Mouse (Mus musculus): ENCODE measurements at regions not wholly inside any gene's neighbourhood (a gene's known extent, or its start where the extent isn't known, plus 50 kb on each side); places are given as distances from the start of the nearest gene placed in this dataset.

DNA sequence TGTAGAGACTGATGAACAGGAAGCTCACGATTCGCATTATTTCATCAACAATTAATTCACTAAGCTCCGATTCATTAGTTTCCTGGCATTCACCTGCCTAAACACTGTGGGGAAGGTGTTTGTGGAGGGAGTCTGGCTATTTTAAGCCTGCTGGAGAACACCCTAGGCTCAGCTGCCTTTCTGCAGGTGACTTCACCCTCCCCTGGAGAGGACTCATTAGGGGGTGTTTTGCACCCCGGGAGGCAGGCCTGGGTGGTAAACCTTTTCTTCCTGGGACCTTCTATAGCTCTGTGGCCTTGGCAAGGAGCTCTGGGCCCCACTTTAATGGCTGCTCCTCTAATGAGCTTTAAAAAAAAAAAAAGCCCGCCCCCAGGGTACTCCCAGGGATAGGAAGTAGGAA, 55.4 kb upstream of the Bnc1 start:
- no peaks in the 10 kb centered on the region for H3K36me3 ChIP-seq (ENCODE audit: control insufficient read depth, insufficient read depth, low read length)
- no peak overlapping the region for H3K4me2 ChIP-seq (ENCODE audit: low read depth, low read length)
- H3K27ac ChIP-seq (replicated peaks; ENCODE audit: low read depth, low read length): no peak overlapping the region
- 81% methylated on average over 5 of the region's 5 CpGs for WGBS
- H3K9ac ChIP-seq (ENCODE audit: low read depth, low read length): no peak overlapping the region
- no peak for DNase-seq (ENCODE audit: low spot score)
- no peaks in the 10 kb centered on the region for H3K9me3 ChIP-seq (ENCODE audit: control insufficient read depth, low read length)
- H3K4me3 ChIP-seq (ENCODE audit: low read depth, low read length): no peak overlapping the region
- peak; percentile 18; the same call in 1 of the 2 replicates for ATAC-seq (ENCODE audit: low read depth)
- no peaks in the 10 kb centered on the region for H3K27me3 ChIP-seq (replicated peaks; ENCODE audit: control insufficient read depth, insufficient read depth, low read length)
- H3K4me1 ChIP-seq (ENCODE audit: control insufficient read depth, insufficient read depth, low read length): no peaks in the 10 kb centered on the region

DNA sequence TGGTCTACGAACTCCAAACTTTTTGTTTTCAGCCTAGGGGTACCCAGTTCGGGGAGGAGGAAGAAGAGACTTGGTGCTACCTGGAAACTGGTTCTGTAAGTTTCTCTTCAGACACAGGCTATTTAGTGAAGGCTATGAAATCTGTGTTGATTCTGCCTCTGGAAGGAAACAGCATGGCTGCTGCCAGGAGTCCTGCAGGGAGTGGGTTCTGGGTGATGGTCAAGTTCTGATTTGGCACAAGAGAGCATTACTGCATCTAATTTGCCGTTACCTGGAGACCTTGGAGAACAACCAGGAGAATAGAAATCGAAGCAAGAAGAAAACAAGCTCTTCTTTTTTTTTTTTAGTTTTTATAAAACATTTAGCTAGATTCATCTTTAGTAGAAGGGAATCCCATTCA, 61.3 kb upstream of the Bnc1 start:
- H3K9ac ChIP-seq (ENCODE audit: low read depth, low read length): no peak overlapping the region
- no peak overlapping the region for H3K4me2 ChIP-seq (ENCODE audit: low read depth, low read length)
- peaks cover 5% of the 10 kb centered on the region; the same call in 1 of the 2 replicates for H3K4me1 ChIP-seq (ENCODE audit: control insufficient read depth, insufficient read depth, low read length)
- H3K4me3 ChIP-seq (ENCODE audit: low read depth, low read length): no peak overlapping the region
- no peak overlapping the region for H3K27ac ChIP-seq (replicated peaks; ENCODE audit: low read depth, low read length)
- WGBS: 79% methylated on average over 4 of the region's 4 CpGs
- DNase-seq (ENCODE audit: low spot score) (no peak), ATAC-seq (ENCODE audit: low read depth) (no peak)
- H3K27me3 ChIP-seq (replicated peaks; ENCODE audit: control insufficient read depth, insufficient read depth, low read length): no peaks in the 10 kb centered on the region
- no peaks in the 10 kb centered on the region for H3K36me3 ChIP-seq (ENCODE audit: control insufficient read depth, insufficient read depth, low read length)
- no peaks in the 10 kb centered on the region for H3K9me3 ChIP-seq (ENCODE audit: control insufficient read depth, low read length)

DNA sequence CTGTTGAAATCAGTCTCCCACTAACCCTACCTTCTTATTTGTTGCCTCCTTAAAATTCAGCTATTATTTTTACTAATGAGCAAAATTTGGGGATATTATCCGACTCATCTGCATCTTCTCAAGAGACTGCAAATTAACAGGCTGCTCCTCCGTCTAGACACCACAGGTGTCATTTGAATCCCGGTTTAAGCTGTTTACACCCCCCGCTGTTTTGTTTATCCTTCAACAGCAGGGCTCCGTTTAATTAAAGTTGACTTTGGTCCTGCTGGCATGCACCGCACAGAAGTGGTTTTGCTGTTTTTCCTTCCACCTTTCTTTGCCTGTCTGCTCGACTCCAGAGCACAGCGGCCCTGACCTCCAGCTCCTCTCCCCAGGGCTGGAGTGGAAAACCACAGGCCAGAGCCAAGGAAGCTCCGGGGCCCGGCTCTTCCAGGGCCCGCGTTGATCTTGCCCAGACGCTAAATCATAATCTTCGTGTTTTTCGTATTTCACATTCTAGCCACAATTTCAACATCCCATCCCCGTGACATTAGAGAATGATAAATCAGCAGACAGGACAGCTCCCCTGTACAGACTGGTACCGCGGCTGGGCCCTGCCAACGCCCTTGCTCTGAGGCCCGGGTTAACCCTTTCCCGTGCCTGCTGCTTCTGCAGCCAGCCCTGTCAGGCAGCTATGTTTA, 64.6 kb upstream of the Bnc1 start:
- Histone ChIP-seq H3K27ac (replicated peaks; ENCODE audit: low read depth, low read length) (no peak overlapping the region), H3K9me3 (ENCODE audit: control insufficient read depth, low read length) (no peaks in the 10 kb centered on the region), H3K4me2 (ENCODE audit: low read depth, low read length) (peak overlapping the region; percentile 52), H3K27me3 (replicated peaks; ENCODE audit: control insufficient read depth, insufficient read depth, low read length) (no peaks in the 10 kb centered on the region), H3K4me3 (ENCODE audit: low read depth, low read length) (peak overlapping the region; percentile 23), H3K4me1 (ENCODE audit: control insufficient read depth, insufficient read depth, low read length) (peaks cover 5% of the 10 kb centered on the region; the same call in 1 of the 2 replicates), H3K36me3 (ENCODE audit: control insufficient read depth, insufficient read depth, low read length) (no peaks in the 10 kb centered on the region), H3K9ac (ENCODE audit: low read depth, low read length) (peak overlapping the region; percentile 9; the same call in 1 of the 2 replicates)
- 5% methylated on average over 21 of the region's 21 CpGs for WGBS
- DNase-seq (ENCODE audit: low spot score) (peak; percentile 56), ATAC-seq (ENCODE audit: low read depth) (no peak)

DNA sequence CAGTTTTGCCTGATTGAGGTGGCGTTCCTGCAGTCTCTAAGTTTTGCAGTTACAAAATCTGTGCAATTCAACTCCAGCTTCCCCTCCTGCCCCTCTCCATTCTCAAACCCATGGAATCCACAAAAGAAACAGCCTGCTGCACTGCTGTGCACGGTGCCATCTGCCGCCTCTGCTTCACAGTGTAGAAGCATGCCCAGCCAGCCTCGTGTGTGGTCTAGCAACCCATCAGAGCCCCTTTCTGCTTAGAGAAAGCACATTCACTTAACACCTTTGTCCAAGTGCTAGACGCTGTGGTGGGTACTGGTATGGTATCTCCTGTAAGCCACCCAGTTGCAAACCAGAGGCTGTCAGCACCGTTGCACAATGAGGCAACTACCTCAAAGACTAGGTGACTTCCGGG, 71.3 kb upstream of the Bnc1 start:
- ATAC-seq (ENCODE audit: low read depth) (no peak), DNase-seq (ENCODE audit: low spot score) (no peak)
- no peaks in the 10 kb centered on the region for H3K9me3 ChIP-seq (ENCODE audit: control insufficient read depth, low read length)
- H3K4me2 ChIP-seq (ENCODE audit: low read depth, low read length): no peak overlapping the region
- no peaks in the 10 kb centered on the region for H3K4me1 ChIP-seq (ENCODE audit: control insufficient read depth, insufficient read depth, low read length)
- no peak overlapping the region for H3K27ac ChIP-seq (replicated peaks; ENCODE audit: low read depth, low read length)
- peaks cover 3% of the 10 kb centered on the region; the same call in 1 of the 2 replicates for H3K27me3 ChIP-seq (replicated peaks; ENCODE audit: control insufficient read depth, insufficient read depth, low read length)
- H3K9ac ChIP-seq (ENCODE audit: low read depth, low read length): no peak overlapping the region
- WGBS: 71% methylated on average over 7 of the region's 7 CpGs
- H3K36me3 ChIP-seq (ENCODE audit: control insufficient read depth, insufficient read depth, low read length): no peaks in the 10 kb centered on the region
- H3K4me3 ChIP-seq (ENCODE audit: low read depth, low read length): no peak overlapping the region

DNA sequence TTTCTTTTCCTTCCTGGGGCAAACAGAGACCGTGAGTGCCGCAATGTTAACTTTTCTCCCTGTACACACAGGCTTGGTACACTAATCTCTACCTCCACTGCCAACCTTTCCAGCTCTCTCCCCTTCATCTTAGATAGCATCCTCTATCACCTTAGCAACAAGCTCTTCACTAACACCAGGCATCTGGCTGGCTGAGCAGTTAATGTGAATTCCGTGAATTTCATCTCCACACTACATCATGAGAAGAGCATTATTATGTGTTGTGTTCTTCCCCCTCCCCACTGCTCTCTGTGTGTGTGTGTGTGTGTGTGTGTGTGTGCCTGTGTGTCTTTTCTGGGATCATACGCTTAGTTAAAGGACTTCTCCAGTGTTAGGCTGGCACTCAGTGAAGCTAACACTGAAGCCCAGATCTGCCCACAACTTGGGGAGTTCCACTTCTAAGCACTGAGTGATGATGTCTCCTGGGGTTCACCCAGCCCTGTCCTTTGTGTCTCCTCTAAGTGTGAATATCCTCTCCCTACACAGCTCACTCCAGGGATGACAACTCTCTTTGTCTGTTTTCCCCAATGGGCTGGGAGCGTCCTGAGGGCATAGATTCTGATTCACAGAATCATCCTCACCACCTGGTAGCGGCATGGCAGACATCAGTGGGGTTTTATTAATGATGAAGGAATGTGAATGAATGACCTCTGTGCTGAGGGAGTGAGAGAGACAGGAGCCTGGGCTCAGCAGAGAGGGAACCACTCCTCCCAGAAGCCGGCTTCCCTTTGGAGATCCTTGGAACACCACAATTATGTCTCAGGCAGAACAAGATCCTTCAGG, 77.7 kb upstream of the Bnc1 start:
- ATAC-seq (ENCODE audit: low read depth) (no peak), DNase-seq (ENCODE audit: low spot score) (no peak)
- no peaks in the 10 kb centered on the region for H3K4me1 ChIP-seq (ENCODE audit: control insufficient read depth, insufficient read depth, low read length)
- 68% methylated on average over 7 of the region's 7 CpGs for WGBS
- no peak overlapping the region for H3K4me3 ChIP-seq (ENCODE audit: low read depth, low read length)
- H3K9me3 ChIP-seq (ENCODE audit: control insufficient read depth, low read length): no peaks in the 10 kb centered on the region
- no peak overlapping the region for H3K9ac ChIP-seq (ENCODE audit: low read depth, low read length)
- no peaks in the 10 kb centered on the region for H3K36me3 ChIP-seq (ENCODE audit: control insufficient read depth, insufficient read depth, low read length)
- H3K27ac ChIP-seq (replicated peaks; ENCODE audit: low read depth, low read length): no peak overlapping the region
- H3K27me3 ChIP-seq (replicated peaks; ENCODE audit: control insufficient read depth, insufficient read depth, low read length): no peaks in the 10 kb centered on the region
- H3K4me2 ChIP-seq (ENCODE audit: low read depth, low read length): no peak overlapping the region

DNA sequence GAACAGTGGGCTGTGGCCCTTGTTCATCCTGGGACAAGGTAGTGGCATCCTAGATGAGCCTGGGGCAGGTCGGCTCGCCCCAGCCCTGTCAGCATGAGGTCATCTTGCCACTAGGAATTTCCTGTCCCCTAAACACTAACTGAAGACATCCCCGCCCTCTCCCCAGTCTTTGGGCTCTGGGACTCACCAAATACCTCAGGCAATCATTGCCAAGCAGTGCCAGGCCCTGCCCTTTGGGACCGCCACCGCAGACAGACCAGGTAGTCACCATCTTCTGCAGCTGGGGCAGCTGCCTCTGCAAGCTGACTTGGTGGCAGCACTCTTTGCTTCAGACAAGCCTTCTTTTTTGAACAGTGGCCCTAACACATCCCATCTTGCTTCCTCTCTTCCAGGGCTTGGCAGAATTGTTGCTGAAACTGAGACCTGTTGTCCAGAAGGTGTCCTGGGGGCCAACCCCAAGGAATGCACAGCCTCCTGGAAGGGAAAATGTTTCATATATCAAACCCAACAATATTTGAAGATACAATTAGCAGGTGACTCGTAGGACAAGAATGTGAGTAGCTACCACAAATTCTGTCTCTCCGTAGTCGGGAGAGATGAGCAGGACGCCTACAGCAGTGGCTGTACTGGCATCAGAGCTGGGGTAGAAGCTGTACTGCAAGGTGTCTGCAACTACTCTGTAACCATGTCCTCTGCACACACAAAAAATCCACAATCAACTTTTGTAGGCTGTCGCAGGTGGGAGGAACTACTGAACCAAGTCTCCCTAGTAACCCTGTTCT, 79.0 kb upstream of the Bnc1 start:
- DNase-seq (ENCODE audit: low spot score): no peak
- Histone ChIP-seq H3K36me3 (ENCODE audit: control insufficient read depth, insufficient read depth, low read length) (no peaks in the 10 kb centered on the region), H3K9me3 (ENCODE audit: control insufficient read depth, low read length) (no peaks in the 10 kb centered on the region), H3K4me3 (ENCODE audit: low read depth, low read length) (no peak overlapping the region), H3K4me2 (ENCODE audit: low read depth, low read length) (no peak overlapping the region), H3K4me1 (ENCODE audit: control insufficient read depth, insufficient read depth, low read length) (no peaks in the 10 kb centered on the region), H3K27me3 (replicated peaks; ENCODE audit: control insufficient read depth, insufficient read depth, low read length) (no peaks in the 10 kb centered on the region), H3K27ac (replicated peaks; ENCODE audit: low read depth, low read length) (no peak overlapping the region), H3K9ac (ENCODE audit: low read depth, low read length) (no peak overlapping the region)
- no peak for ATAC-seq (ENCODE audit: low read depth)
- 73% methylated on average over 10 of the region's 10 CpGs for WGBS

DNA sequence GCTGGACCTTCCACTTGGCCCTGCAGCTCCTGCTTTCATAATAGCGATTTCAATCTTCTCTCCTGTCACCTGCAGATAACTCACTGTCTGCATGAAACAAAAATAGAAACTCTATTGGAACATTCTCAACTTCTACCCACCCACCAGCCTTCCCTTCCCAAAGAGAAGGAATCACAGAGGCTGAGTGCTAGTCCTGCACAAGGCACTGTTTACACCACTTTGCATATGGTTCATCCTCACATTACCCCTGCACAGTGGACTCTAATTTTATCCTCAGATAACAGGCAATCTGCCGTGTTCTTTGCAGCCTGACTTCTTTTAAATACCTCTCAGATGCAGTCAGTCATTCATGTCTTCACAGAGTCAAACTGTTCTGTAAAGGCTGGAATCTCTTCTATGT, 83.3 kb upstream of the Bnc1 start:
- Histone ChIP-seq H3K27me3 (replicated peaks; ENCODE audit: control insufficient read depth, insufficient read depth, low read length) (no peaks in the 10 kb centered on the region), H3K36me3 (ENCODE audit: control insufficient read depth, insufficient read depth, low read length) (no peaks in the 10 kb centered on the region), H3K4me3 (ENCODE audit: low read depth, low read length) (no peak overlapping the region), H3K27ac (replicated peaks; ENCODE audit: low read depth, low read length) (no peak overlapping the region), H3K4me1 (ENCODE audit: control insufficient read depth, insufficient read depth, low read length) (no peaks in the 10 kb centered on the region), H3K9ac (ENCODE audit: low read depth, low read length) (no peak overlapping the region), H3K9me3 (ENCODE audit: control insufficient read depth, low read length) (no peaks in the 10 kb centered on the region), H3K4me2 (ENCODE audit: low read depth, low read length) (no peak overlapping the region)
- no peak for DNase-seq (ENCODE audit: low spot score)
- no peak for ATAC-seq (ENCODE audit: low read depth)
- 71% methylated on average over 2 of the region's 2 CpGs for WGBS

DNA sequence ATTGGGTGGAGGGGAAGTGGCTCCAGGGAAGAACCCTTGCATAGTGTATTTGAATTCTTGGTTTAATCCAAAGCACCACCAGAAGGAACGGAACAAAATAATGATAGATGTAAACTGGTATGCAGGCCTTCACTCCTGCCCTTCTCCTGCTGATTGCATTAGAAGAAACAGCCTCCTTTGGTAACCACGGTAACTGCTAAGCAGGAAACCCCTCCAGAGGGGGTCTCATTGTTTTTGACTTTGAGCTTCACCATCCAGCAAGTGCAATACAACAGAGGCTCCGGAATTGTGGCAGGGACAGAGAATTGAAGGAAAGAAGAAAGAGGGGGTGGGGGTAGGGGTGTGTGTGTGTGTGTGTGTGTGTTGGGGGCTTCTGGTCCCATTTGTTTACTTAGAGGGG, 89.8 kb upstream of the Bnc1 start:
- Histone ChIP-seq H3K4me3 (ENCODE audit: low read depth, low read length) (no peak overlapping the region), H3K9ac (ENCODE audit: low read depth, low read length) (no peak overlapping the region), H3K4me1 (ENCODE audit: control insufficient read depth, insufficient read depth, low read length) (peaks cover 15% of the 10 kb centered on the region), H3K27me3 (replicated peaks; ENCODE audit: control insufficient read depth, insufficient read depth, low read length) (no peaks in the 10 kb centered on the region), H3K4me2 (ENCODE audit: low read depth, low read length) (no peak overlapping the region), H3K27ac (replicated peaks; ENCODE audit: low read depth, low read length) (no peak overlapping the region), H3K9me3 (ENCODE audit: control insufficient read depth, low read length) (no peaks in the 10 kb centered on the region), H3K36me3 (ENCODE audit: control insufficient read depth, insufficient read depth, low read length) (no peaks in the 10 kb centered on the region)
- ATAC-seq (ENCODE audit: low read depth): no peak
- no peak for DNase-seq (ENCODE audit: low spot score)
- WGBS: 46% methylated on average over 3 of the region's 3 CpGs

Data from embryonic facial prominence, embryonic 14.5 days (tissue).